Mouse (Mus musculus) gastrocnemius, postnatal 25 days (tissue): ENCODE measurements at regions not wholly inside any gene's neighbourhood (a gene's known extent, or its start where the extent isn't known, plus 50 kb on each side); places are given as distances from the start of the nearest gene placed in this dataset.
A peak's percentile ranks its signal among the peaks of the same experiment; 100 is the strongest.

Source experiments
- DNase-seq: peaks from one replicate; pipeline ENCODE4 v3.0.0; 2022

DNA sequence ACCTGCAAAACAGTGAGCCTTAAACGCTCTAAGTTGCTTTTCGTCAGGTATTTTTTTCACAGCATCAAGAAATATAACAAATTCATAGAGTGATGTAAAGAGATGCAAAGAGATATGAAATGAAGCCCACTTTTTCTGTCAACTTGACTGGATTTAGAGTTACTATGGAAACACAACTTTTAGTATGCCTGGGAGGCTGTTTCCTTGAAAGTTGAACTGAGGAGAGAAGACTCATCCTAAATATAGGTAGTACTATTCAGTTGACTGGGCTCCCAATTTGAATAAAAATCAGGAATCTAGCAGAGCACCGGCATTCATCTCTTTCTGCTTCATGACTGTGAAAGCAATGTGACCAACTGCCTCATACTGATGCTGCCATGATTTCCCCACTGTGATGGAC is 509.7 kb downstream of the Synb start:
- no peak for DNase-seq

- no peak for DNase-seq
Observed at GRCm38 (mm10) chr14:68783216-68783615, 510.9 kb downstream of the Synb start.

GRCm38 (mm10) chr14:68770411-68770810 is 523.7 kb downstream of the Synb start:
- no peak for DNase-seq

DNA sequence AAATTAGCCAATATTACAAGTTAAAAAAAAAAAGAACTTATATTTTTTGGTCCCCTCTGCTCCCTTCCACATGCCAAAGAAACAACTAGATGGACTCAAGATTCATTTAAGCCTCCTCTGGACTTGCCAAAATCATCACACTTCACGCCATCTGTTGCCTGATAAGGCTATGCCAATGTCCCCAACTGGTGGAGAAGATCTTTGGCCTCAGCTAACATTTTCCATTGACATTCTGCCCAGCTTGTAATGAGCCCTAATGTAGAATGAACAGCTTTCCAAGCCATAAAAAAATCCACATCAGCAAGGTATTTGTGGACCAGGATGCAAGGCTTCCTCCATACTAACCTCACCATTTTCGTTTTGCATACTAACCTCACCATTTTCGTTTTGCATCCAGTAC is 531.2 kb downstream of the Synb start:
- no peak for DNase-seq

GRCm38 (mm10) chr14:68744661-68745060 is 549.4 kb downstream of the Synb start:
- no peak for DNase-seq

GRCm38 (mm10) chr14:68738474-68738873 is 555.6 kb downstream of the Synb start:
- DNase-seq, result no peak

- DNase-seq, result peak; percentile 23
Observed at GRCm38 (mm10) chr14:68735756-68736155, 558.3 kb downstream of the Synb start.

DNA sequence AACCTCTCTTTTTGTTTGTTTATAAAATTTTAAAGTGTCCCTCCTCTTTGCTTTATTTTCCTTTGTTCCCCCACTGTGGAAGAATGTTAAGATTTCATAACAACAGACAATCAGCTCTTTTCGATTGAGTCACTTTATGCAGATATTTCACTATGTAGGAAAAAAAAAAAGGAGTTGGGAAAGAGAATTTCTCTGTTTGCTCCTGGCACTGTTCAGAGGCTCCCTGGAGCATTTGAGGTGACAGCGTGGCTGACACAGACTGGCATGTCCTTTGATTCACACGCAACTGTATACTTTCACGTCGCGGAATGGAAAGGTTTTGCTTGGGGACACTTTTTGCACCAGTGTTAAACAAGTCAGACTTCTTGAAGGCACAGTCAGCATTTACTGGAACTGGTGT is 572.9 kb downstream of the Synb start:
- no peak for DNase-seq

GRCm38 (mm10) chr14:68719429-68720160 is 574.5 kb downstream of the Synb start:
- DNase-seq, result no peak

GRCm38 (mm10) chr14:68718846-68719245 is 575.3 kb downstream of the Synb start:
- DNase-seq, result no peak
